Mouse (Mus musculus) forebrain, embryonic 16.5 days (tissue): Measurements from ENCODE around the gene Olfr1350. TPM values are rescaled to one million over a fixed set of nuclear protein-coding genes. Genes with fewer than 3 reads are reported as not detected.

Experiments used
- polyA plus RNA-seq: library from polyadenylated mRNA; unstranded; fragments of >200 nt; fragmentation: Nextera tagmentation; extraction: Ambion mirVana; gene quantifications from 2 replicates; pipeline ENCODE4 v1.2.1, GENCODE M21; 2015

Olfr1350 gene
- polyA plus RNA-seq, 1 experiment from 2014 or later = not detected

Other genes starting within 250 kb of the Olfr1350 start
- gene Zfp583, start 233.6 kb upstream of the Olfr1350 start, polyA plus RNA-seq = 14.5 and 15.8 TPM in 2 replicates
- 5.2 and 5.8 TPM in 2 replicates for gene Gm3854, start 221.1 kb upstream of the Olfr1350 start, polyA plus RNA-seq
- gene Zfp78, start 201.6 kb upstream of the Olfr1350 start, polyA plus RNA-seq = 5.8 and 6.8 TPM in 2 replicates
- gene Zfp28, start 181.5 kb upstream of the Olfr1350 start, polyA plus RNA-seq = 21.3 and 23.8 TPM in 2 replicates
- 3.7 and 6.0 TPM in 2 replicates for gene Smim17, start 166.1 kb upstream of the Olfr1350 start, polyA plus RNA-seq
- not detected in 2 replicates for gene Gm20715, start 154.6 kb upstream of the Olfr1350 start, polyA plus RNA-seq
- gene Olfr1344, start 126.2 kb upstream of the Olfr1350 start, polyA plus RNA-seq = 0.22 and 0.24 TPM in 2 replicates
- gene Olfr1336, start 108.7 kb upstream of the Olfr1350 start, polyA plus RNA-seq = 0.03 TPM in 1 of 2 replicates, not detected in the other
- gene Olfr1346, start 97.7 kb upstream of the Olfr1350 start, polyA plus RNA-seq = not detected in 2 replicates
- not detected in 2 replicates for gene Olfr5, start 77.9 kb upstream of the Olfr1350 start, polyA plus RNA-seq
- gene Olfr1347, start 65.1 kb upstream of the Olfr1350 start, polyA plus RNA-seq = not detected in 2 replicates
- not detected in 2 replicates for gene Olfr1348, start 56.1 kb upstream of the Olfr1350 start, polyA plus RNA-seq
- gene Olfr1349, start 41.9 kb upstream of the Olfr1350 start, polyA plus RNA-seq = not detected in 2 replicates
- gene Zim1, start 131.6 kb downstream of the Olfr1350 start, polyA plus RNA-seq = 2.7 and 4.1 TPM in 2 replicates
- gene Peg3, start 165.6 kb downstream of the Olfr1350 start, polyA plus RNA-seq = 56.9 and 66.5 TPM in 2 replicates
- gene Usp29, start 165.7 kb downstream of the Olfr1350 start, polyA plus RNA-seq = 19.0 and 32.0 TPM in 2 replicates